Mouse (Mus musculus) adrenal gland, postnatal 25 days (tissue): Measurements from ENCODE around the gene Akap13. TPM values are rescaled to one million over a fixed set of nuclear protein-coding genes. Genes with fewer than 3 reads are reported as not detected.

Experiments
- DNase-seq: peaks from one replicate; pipeline ENCODE4 v3.0.0; 2021; ENCODE audit warnings: mixed read lengths
- total RNA-seq: library from RNA; stranded (reverse); gene quantifications from 2 replicates; pipeline ENCODE4 v1.2.3, GENCODE M21; 2021

Gene Akap13
- total RNA-seq, 1 experiment from 2014 or later = 56.7 TPM

DNA sequence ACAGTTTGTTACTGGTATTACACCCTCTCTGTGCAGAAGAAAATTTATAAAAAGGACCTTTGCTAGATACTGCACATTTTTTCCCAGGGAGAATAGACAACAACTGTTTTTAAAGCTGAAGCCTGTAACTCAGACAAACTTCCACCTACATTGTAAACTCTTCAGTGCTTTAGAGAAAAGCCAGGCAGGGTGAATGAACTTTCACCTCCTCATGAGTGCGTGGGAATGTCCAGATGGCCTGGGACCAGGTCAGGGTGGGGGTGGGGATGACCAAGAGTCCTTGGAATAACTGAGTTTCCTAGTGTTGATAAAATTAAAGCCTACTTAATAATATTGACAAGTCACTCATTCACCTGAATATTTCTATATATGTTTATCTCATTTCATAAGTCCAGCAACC lies 213.1 kb downstream of the Akap13 start:
- DNase-seq = no peak

- no peak for DNase-seq
Measured at GRCm38 (mm10) chr7:75669416-75669815, 214.1 kb downstream of the Akap13 start.

- no peak for DNase-seq
Measured at GRCm38 (mm10) chr7:75679631-75680030, 224.3 kb downstream of the Akap13 start.

GRCm38 (mm10) chr7:75682901-75683300 lies 227.6 kb downstream of the Akap13 start:
- no peak for DNase-seq

DNA sequence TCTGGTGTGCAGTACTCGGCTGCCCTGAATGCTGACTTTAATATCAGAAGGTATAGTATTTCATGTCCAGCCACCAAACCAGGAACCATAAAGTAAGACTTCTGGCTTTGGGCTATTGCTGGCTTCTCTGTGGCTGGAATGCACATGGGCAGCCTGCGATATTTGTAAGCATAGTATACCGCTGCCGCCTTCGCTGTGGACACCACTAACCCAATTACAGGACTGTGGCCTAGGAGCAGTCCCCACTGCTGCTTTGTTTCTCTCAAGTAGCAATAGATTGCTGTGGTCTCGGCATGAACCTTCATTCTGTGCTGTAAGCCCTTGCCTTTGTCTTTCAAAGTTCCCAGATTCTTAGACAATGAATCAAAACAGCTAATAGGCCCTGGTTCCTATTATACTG lies 228.1 kb downstream of the Akap13 start:
- DNase-seq = no peak

DNA sequence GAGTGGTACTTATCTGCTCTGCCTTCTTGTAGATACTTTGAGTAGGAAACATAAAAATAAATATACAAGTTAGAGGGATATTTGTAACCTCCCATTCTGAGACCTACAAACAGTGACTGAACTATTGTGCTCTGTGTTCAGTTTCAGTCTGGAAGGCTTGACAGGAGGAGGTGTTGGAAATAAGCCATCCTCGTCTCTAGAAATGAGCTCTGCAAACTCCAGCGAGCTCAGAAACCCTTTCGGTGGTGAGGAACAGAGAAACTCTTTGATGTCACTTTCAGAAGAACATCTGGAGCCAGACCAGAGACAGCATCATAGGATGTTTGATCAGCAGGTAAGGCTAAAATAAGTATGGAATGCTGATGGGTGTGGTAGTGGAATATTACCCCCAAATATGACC lies 229.6 kb downstream of the Akap13 start:
- DNase-seq = no peak

GRCm38 (mm10) chr7:75686046-75686826 lies 230.9 kb downstream of the Akap13 start:
- DNase-seq = no peak

DNA sequence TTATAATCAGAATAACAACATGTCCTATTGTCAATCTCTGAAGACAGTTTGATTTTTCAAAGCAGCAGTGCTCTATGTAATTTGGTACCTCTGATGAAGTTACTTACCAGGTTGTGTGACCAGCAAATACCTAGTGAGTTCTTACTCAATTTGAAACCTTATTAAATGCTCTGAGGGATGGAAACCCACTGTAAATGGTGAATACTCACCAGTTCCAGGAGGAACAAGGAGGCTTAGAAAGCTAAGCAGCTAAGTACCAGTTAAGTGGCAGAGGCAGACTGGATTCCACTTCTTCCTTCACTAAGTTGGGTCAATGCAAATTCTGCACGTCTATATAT lies 231.5 kb downstream of the Akap13 start:
- no peak for DNase-seq

DNA sequence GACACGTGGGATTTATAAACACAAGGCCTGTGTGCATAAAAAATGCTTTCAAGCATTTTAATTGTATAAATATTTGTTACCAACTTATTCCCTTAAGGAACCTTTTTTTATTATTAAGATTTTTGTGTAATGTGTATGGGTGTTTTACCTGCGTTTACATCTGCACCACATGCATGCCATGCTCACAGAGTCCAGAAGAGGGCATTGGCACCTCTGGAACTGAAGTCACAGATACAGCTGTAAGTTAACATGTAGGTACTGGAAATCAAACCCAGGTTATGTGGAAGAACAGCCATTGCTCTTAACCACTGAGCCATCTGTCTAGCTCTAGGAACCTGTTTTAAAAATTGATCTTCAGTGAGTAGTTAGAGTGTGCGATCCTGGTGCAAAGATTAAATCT lies 232.8 kb downstream of the Akap13 start:
- DNase-seq = no peak

GRCm38 (mm10) chr7:75694777-75695176 lies 239.4 kb downstream of the Akap13 start:
- DNase-seq = no peak

DNA sequence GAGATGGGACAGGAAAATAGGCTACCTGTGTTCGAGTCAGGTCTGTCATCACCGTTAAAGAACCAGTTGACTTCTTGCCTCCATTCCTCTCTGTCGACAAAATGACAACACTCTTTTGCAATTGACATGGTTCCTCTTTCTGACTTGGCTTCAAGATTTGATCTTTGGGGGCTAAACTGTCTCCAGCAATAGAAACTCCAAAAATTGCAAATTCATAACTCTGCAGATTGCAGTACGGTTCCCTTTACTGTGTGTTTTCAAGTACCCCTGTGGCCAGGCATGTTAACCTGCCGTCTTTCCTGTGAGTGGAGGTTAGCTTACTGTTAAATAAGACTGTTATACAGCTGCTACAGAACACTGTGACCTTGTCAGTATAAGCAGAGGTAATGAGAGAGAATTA lies 244.5 kb downstream of the Akap13 start:
- DNase-seq = no peak

GRCm38 (mm10) chr7:75700771-75701345 lies 245.5 kb downstream of the Akap13 start:
- no peak for DNase-seq

DNA sequence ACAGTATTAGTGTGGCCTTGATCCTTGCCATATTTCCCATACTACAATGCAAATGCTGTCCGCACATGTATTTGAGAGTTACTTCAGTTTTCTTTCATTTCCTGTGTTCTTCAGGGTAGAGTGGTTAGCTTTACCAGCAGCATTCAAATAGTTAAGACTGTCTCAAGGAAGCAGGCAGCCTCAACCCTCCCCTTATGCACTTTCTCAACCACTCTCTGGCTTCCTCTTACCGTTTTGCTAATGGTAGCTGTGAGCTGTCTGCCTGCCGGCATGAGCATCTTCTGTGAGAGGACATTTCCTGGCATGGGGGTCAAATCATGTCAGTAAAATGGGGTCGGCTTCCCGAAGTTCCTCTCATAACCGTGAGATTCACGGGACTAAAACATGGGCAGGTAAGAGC lies 246.4 kb downstream of the Akap13 start:
- no peak for DNase-seq

DNA sequence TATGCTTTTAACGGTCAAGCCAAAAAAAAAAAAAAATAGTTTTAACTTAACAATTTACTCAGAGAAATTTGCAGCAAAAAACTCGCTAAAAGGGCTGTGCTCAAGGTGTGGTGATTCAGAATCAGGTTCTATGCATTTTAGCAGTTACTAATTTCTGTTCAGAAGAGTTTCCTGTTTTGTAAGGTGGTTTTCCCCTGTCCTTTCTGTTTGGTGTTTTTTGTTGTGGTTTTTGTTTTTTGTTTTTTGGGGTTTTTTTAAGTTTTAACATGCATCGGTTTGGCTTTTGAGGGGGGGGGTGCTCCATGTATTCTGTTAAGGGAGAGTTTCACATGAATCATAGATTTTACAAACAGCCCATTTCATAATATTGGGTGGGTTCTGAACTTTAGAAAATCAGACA lies 247.0 kb downstream of the Akap13 start:
- DNase-seq = no peak

- DNase-seq = no peak
Measured at GRCm38 (mm10) chr7:75702966-75703645, 247.8 kb downstream of the Akap13 start.

- no peak for DNase-seq
Measured at GRCm38 (mm10) chr7:75704862-75705261, 249.5 kb downstream of the Akap13 start.

- no peak for DNase-seq
Measured at GRCm38 (mm10) chr7:75709936-75710335, 254.6 kb downstream of the Akap13 start.

DNA sequence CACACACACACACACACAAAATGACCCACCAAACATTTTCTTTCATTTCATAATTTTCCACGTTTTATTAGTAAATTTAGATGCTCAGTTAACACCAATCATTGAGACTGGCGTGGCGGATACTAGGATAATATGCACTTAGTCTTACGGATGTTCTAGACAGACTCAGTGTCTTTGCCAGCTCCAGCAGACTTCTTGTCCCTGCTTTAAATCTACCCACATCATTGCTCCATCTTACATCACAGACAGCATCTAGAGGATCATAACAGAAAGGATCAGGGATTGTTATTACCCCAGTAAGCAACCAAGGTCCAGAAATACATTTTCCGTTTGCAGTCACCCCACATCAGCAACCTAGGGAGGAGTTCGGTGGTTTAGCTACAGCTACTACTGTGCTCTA lies 255.6 kb downstream of the Akap13 start:
- DNase-seq = no peak

DNA sequence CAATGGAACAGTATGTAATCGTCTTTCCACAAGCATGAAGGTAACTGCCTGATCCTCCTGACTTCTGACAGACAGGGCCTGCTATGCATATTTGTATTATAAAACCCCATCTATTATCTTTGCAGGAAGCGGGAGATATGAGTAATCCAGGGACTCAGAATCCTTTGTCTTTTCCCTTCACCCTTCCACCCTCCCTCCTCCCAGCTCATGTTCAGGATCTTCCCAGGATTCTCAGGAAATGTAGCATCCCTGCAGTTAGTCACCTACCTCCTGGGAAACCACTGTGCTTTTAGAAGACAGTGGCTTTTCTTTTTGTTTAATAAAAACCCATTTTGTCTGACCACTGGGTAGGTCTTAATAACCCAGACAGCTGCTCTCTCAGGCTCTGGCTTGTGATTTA lies 256.1 kb downstream of the Akap13 start:
- DNase-seq = no peak

DNA sequence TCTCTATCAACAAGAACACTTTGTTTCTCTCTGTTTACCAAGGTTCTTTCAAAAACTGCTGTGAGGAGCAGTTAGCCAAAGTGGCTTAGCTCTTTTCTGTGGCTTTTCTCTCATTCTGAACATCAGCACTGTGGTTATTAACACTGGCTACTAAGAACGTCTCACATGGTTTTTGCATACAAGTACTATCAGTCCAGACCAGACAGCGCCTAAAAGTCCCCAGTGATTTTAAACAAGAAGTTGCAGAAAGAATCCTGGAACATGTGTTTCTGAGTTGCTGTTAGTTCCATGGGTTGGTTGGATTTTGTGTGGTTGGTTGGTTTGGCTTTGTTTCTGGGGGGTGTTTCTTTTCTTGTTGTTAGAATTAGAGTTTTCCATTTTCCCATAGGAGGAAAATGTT lies 257.5 kb downstream of the Akap13 start:
- DNase-seq = no peak

GRCm38 (mm10) chr7:75713959-75714358 lies 258.6 kb downstream of the Akap13 start:
- no peak for DNase-seq

DNA sequence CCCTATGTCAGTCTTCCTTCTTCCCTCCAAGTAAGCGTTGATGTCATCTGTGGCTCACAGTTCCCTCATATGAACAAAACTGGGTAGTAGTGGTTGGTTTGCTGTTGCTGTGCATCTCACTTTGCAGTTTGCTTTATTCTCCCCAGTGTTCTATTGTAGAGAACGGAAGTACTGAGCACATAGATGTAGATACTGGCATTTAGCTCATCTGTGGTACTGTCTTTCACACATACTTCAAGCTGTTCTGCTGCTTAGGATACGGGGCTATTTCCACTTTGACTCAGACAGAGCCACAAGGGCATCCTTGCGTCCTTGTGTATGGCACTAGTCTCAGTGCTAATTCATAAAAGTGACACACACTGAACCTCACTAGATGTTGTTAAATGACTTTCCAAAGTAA lies 259.7 kb downstream of the Akap13 start:
- no peak for DNase-seq

- peak; percentile 20 for DNase-seq
Measured at GRCm38 (mm10) chr7:75715939-75716338, 260.6 kb downstream of the Akap13 start.

DNA sequence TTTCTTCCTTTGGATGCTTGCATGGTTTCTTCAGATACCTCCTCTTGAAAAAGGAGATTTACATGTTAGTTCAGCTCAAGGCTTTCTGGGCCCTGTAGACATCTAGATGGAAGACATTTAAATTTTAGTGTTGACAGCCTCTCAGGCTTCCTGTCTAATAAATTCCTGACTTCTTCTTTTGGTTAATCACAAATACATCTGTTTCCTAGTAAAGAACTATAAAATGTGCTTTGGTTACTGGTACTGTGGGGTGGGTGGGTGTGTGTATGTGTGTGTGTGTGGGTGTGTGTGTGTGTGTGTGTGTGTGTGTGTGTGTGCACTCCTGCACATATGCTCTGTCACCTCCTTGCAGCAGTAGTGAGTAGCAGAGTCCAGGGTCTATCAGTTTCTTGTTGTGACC lies 262.0 kb downstream of the Akap13 start:
- no peak for DNase-seq
